Mouse (Mus musculus): Measurements from ENCODE around the gene Aldh1a2.

The Aldh1a2 gene

DNA sequence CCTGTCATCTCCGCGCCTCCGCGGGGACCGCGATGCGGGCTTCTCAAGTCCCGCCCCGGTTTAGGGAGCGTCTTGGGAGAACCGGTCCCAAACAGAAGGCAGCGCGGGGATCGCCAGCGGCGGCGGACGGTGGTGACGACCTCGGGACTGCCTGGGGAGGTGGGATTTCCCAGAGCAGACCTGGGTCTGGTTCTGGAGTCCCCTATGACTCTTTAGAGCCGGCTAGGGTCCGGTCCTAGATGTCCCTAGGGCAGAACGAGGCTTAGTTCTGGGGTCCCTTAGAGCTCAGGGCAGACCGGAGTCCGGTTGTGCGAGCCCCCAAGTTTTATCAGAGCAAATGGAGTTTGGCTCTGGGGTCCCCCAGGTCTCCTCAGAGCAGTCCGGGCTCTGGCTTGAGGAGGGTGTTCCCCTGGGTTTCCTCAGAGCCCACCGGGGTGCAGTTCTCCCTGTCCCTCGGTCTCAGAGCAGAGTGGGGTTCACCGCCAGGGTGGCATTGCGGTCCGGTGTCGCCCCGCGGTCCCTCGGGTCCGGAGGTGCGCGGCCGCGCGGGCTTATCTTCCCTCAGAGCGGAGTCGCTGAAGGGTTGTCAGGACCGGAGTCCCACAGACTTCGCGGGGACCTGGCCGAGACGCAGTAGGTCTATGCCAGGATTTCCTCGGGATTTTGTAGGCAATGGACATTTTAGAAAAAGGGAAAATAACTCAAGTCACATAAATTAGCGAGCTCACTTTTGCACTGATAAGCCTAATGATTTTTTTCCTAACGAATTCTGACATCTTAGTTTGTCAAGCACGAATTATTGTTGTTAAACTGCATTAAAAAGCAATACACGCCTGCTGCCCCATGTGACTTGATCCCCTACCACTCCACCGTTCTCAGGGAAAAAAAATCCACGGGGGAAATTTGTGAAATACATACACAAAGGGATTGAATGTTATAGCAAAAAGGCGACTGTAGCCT lies 727 bp downstream of the Aldh1a2 start:
- DNase-seq (ENCODE audit: extremely low spot score, low read depth, low spot score) = no peak

- DNase-seq (ENCODE audit: extremely low spot score, low read depth, low spot score) = peak; percentile 64
Measured at GRCm38 (mm10) chr9:71216996-71217792, 1.6 kb downstream of the Aldh1a2 start.

DNA sequence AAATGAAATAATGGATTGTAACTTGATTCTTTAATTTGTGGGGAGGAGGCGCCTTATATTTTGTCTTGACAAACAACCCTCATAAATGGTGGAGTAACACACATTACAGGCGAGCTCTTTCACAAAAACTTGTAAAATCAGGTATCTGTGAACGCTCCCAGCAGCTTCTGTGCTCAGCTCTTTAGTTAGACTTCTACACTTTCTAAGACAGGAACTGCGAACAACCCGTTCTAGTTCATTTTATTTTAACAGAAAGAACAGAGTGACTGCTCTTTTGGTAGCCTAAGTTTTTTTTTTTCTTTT lies 2.2 kb downstream of the Aldh1a2 start:
- DNase-seq (ENCODE audit: extremely low spot score, low read depth, low spot score) = no peak

- no peak for DNase-seq (ENCODE audit: extremely low spot score, low read depth, low spot score)
Measured at GRCm38 (mm10) chr9:71219161-71219560, 3.6 kb downstream of the Aldh1a2 start.

DNA sequence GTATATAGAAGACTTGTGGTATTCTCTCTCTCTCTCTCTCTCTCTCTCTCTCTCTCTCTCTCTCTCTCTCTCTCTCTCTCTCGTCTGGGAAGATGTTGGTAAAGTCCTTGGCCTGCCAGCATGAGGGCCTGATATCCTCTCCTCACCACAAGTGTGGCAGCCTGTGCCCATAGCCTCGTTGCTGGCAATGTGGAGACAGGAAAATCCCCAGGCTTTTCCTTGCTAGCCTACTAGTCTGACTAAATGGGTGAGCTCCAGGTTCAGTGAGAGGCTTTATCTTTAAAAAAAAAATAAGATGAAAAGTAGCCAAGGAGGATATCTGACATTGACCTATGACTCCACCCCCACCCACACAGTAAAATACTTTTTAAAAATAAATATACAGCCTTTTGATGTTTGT lies 4.8 kb downstream of the Aldh1a2 start:
- DNase-seq (ENCODE audit: extremely low spot score, low read depth, low spot score) = no peak

DNA sequence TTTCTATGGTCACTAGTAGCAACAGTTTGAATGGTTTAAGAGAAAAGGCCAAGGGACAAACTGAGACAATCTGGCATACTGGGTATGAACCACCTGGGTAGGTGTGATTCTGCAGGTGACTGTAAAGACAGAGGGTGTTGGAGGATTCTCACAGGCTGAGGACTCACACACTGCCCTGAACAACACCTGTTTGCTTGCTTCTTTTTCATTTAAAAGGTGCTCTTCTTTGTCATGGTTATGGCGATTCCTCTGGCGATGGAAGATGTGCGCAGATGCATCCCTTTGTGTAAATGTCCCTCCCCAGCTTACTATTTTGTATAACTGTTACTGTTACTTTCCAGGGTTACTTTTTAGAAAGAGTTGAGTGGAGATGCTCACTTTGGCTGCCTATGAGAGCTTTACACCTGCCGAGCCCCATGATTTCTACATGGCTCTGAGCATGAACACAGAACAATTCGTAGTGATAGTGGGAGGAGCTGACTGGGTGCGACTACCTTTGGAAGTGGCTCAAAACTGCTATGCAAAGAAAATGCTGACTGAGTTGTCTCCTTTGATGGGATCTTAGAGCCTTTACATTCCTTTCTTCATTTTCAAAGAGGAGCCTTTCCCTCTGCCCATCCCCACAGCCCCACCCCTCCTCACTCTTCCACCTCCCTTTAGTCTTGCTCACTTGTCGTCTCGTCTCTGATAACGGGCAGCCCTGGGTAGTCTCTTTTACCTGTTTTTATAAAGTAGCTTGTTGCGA lies 11.8 kb downstream of the Aldh1a2 start:
- DNase-seq (ENCODE audit: extremely low spot score, low read depth, low spot score) = no peak

DNA sequence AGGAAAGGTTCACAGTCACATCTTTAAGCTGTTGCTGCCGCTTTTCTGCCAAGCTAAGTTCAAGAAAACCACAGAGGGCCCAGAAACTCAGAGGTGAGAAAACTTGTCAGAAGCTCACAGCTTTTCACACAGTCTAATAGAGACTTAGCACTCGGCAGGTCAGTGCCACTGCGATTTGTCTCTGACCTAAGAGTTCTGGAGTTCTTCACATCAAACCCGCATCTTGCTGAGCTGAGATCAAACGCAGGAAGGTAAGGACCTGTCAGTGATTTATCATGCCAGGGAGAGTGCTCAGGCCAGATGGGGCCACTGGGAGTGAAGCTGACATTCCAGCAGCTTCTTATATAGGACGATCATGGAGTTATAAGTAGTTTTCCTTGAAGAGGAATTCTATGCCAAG lies 14.4 kb downstream of the Aldh1a2 start:
- no peak for DNase-seq (ENCODE audit: extremely low spot score, low read depth, low spot score)

- DNase-seq (ENCODE audit: extremely low spot score, low read depth, low spot score) = no peak
Measured at GRCm38 (mm10) chr9:71236540-71236939, 21.0 kb downstream of the Aldh1a2 start.

GRCm38 (mm10) chr9:71239926-71240325 lies 24.3 kb downstream of the Aldh1a2 start:
- no peak for DNase-seq (ENCODE audit: extremely low spot score, low read depth, low spot score)

- peak; percentile 73 for DNase-seq (ENCODE audit: extremely low spot score, low read depth, low spot score)
Measured at GRCm38 (mm10) chr9:71241515-71242411, 26.2 kb downstream of the Aldh1a2 start.

DNA sequence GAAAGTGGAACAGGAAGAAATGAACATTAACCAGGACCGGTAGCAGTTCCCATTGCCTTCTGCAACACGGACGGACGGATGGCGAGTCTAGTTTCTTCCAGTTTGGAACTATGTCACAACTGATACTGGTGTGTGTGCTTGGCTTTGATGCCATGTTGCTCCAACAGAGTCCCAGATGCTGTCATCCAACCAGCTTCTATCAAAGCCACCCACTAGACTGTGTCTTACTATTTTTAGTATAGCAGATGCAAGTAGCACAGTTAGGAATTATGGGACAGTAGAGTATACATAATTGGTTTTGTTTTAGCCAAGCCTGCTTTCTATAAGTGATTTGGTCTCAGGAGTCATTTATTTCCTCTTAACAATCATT lies 26.8 kb downstream of the Aldh1a2 start:
- no peak for DNase-seq (ENCODE audit: extremely low spot score, low read depth, low spot score)

GRCm38 (mm10) chr9:71254380-71254779 lies 38.8 kb downstream of the Aldh1a2 start:
- DNase-seq (ENCODE audit: extremely low spot score, low read depth, low spot score) = no peak

DNA sequence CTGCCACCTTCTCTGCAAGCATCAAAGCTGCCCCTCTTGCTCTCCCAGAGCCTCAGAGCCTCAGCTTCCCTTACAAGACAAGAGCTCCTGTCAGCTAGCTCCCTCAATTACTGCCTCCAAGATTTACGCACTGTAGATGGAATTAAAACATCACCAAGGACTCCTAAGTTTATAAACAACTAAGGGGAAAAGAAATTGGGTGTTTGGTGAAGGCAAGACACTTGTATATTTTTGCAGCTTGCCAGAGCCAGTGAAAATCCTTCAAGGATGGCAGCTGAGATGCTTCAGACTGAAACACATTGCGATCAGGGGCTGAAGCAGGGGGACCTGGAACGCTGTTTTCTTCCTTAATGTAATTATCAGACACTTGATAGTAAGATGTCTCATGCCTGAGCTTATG lies 47.1 kb downstream of the Aldh1a2 start:
- no peak for DNase-seq (ENCODE audit: extremely low spot score, low read depth, low spot score)

- no peak for DNase-seq (ENCODE audit: extremely low spot score, low read depth, low spot score)
Measured at GRCm38 (mm10) chr9:71269711-71270110, 54.1 kb downstream of the Aldh1a2 start.

GRCm38 (mm10) chr9:71270205-71270604 lies 54.6 kb downstream of the Aldh1a2 start:
- DNase-seq (ENCODE audit: extremely low spot score, low read depth, low spot score) = no peak

DNA sequence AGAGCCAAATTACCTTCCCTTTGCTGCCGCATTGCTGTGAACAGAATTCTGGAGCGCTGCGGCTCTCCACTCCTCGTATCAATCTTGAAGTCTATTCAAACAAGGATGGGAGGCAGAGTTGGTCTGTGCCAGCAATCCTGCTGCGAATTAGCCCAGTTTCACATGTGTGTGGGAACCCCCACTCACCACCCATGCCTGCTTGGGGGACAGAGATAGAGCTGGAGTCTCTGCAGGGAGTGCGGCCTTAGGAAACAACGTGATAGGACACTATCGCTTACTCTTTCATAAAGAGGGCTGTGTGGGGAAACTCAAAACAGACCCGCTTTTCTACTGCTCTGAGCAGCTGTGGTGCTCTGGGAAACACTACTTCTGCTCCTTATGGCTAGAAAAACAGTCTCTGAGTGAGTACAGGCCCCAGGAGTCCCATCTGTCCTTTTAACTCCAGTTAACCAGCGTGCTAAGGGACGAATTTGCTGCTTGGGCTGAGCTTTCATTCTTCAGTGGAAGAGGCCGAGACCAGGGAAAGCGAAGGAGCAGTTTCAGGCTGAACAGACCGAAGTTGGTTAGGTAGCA lies 60.6 kb downstream of the Aldh1a2 start:
- no peak for DNase-seq (ENCODE audit: extremely low spot score, low read depth, low spot score)

DNA sequence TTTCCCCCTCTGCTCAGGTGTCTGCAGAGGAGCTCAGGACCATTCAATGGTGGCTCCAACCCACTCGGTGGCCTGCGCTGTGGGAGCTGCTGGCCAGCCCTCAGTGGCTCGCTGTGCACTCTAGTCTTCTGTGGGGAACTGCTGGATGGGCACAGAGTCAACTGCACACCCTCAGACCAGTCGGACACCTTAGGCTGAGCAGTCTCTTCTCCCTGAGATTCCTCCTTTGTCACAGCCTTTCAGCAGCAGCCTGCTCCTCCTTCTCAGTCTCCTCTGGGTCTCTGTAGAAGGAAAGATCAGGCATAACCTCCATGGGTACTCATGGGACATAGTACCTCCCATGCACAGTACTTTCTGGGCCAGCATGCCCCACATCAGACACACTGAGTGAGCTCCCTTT lies 63.2 kb downstream of the Aldh1a2 start:
- no peak for DNase-seq (ENCODE audit: extremely low spot score, low read depth, low spot score)

DNA sequence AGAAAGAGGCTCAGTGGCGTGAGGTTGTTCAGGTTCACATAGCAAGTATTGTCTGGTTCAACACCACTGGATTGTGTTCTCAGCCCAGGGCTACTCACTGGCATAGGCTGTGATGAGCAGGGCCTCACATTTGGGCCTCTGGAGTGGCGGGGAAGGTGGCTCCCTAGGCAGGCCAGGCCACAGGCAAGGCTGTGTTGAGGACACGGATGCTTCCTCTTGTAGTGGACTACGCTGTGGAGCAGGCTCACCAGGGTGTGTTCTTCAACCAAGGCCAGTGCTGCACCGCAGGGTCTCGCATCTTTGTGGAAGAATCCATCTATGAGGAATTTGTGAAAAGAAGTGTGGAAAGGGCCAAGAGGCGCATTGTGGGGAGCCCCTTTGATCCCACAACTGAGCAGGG lies 67.6 kb downstream of the Aldh1a2 start:
- no peak for DNase-seq (ENCODE audit: extremely low spot score, low read depth, low spot score)

GRCm38 (mm10) chr9:71285231-71285630 lies 69.6 kb downstream of the Aldh1a2 start:
- DNase-seq (ENCODE audit: extremely low spot score, low read depth, low spot score) = no peak

DNA sequence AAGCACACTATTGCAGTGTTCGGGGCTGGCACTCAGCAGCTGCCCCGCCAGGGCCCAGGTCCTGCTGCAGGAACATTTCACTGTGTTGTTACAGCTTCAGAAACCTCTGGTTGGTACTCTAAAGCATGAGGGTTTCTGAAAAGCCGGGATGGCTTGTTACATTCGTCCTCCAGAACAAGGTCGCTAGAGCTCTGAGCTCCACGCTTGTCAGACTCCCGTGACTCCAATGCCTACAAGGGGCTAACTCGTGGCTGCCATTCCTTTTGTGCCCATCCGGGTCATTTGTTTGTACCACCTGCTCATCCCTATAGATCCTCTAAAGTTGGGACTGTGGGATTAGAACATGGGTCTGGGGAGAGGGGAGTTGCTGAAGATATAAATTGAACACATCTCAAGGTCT lies 70.8 kb downstream of the Aldh1a2 start:
- DNase-seq (ENCODE audit: extremely low spot score, low read depth, low spot score) = no peak
